Mouse (Mus musculus) 3T3-L1 (cell line): ENCODE data around the gene Kap.
A peak's percentile ranks its signal among the peaks of the same experiment; 100 is the strongest.
"Not testable (repeated sequence)": the region's sequence is repeated elsewhere in the genome, so short reads cannot be mapped to it uniquely, and the experiment has no call there.

ENCODE experiments used
- DNase-seq: peaks from one replicate; pipeline ENCODE4 v3.0.0-alpha.2; 2015; ENCODE audit warnings: low read depth, low spot score

The Kap gene

DNA sequence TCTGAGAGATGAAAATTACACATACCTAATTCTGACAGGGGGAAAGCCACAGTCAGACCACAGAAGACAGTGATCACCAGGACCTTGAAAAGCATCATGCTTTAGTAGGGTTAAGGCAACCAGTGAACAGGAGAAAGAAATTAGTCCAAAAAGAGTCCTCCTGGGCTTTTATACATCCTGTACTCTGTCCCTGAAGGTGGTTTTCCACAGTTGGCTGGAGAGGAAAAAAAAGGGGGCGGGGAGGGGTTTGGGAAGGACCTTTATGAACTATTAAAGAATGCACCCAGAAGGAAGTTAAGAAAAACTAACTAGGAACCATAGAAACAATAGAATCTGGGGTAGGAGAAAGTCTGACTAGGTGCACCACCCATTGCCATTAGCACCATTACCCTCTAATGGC is at the start of gene Kap:
Gene Kap (minus strand): TSS at position 237 of the 400 bp plus-strand sequence.
- DNase-seq = no peak

DNA sequence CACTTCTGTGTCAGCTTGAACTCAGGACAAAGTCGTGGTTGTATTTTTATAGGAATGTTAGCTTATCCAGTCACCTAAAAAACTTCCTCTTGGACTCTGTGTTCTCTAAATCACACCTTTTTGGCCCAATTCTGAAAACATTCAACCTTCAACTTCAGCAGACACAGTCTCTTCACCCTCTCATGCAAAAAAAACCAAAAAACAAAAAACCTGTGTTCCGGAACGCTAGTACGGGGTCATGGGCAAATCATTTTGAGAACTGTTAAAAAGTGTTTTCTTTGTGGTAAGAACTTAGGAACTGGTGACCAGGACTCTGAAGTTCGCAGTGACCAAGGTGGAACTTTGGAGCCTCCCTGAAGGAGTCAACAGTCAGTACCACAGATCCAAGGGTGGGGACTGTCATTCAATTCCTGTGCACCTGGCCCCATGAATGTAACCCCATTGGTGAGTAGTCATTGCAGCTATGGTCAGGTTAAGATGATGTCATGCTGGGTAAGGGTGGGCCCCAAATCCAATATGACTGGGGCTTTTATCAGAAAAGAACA is 32.4 kb upstream of the Kap start:
- DNase-seq = no peak

DNA sequence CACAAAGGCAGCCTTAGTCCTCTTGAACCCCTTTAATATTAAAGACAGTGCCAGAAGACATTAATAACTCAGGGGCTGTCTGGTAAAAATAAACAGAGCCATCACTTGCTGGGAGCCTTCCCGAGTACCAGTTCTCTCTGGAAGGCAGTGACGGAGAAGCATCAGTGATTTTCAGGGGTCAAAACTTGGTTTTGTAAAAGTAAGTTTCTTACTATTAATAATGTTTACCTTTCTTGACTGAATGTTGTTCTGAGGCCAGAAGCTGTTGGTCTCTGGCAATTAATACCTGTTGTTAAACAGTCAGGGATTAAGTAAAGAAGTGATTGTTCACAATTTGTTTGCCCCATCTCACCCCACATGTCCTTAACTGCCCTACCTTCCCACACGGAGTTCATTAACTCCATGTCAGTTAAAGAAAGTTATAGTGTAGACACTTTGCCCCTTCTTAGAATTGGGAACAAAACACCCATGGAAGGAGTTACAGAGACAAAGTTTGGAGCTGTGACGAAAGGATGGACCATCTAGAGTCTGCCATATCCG is 30.0 kb upstream of the Kap start:
- DNase-seq = no peak

DNA sequence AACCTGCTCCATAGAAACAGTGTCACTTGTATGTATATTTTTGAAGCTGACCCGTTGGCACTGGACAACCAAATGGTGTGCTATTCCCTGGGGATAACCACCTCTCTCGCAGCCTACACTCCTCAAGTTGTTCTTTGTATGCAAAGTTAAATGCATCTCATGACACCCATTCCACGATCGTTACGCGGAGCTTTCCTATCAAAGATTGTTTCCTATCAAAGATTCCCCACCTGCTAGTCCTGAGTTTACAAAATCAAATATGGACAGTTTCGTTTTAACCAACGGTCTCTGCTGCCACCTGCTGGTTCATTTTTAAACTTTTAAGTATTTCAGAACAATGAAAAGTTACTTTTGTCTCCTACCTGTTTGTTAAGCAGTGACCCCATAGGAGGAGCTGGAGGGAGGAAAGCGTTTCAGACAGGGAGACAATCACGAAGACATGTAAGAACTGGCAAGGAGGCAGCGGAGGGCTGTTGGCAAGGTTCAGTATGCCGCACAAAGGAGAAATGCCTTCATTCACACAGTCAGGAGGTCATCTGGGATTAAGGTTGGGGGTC is 22.4 kb upstream of the Kap start:
- DNase-seq = peak; percentile 77

DNA sequence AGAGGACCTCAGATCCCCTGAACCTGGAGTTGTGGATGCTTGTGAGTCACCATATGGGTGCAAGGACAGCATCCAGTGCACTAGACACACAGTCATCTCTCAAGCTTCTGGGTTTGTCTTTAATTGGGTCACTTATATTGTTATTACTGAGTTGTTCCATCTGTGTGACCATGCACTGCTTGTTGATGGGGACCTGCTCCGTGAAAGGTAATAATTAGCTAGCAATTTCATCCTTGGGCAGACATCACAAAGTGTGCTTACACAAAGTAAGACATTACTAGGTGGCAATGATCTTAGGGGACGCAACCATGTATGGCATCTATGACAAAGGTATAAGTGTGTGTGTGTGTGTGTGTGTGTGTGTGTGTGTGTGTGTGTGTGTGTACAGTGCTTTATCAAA is 19.1 kb upstream of the Kap start:
- no peak for DNase-seq

DNA sequence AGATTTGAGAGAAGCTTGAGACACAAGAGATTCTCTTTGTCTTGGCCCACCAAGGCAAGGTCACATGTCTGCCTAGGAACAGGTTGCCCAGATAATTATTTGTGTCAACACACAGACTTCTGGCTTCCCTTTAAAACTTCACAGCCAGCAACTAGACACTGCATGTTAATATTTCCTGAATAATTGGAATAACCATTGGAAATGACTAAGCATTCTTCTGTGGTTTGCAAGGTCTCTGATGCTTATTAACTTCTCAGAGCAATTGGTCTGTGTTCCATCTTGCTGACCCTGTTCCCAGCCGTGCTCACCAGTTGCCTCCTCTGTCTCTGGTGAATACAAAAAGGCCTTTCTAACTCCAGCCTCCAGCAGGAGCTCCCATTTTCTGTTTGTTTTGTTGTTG is 17.6 kb upstream of the Kap start:
- no peak for DNase-seq

DNA sequence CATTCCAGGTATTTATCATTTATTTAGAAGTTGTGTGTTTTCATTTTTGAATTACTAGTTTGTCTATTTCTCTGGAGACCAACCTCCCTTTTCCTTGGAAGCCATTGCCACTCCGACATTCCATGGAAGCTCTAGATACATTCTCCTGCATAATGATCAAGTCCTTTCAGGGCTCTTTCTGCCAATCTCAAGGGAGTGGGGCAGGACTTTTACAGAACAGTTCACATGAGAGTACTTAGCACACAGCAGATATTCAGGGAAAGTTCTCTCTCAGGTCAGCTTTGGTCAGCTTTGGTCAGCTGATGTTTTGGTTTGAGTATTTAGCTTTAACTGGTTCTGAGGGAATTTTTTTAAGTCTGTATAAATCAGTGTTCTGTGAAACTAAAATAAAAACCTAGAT is 14.8 kb upstream of the Kap start:
- no peak for DNase-seq

DNA sequence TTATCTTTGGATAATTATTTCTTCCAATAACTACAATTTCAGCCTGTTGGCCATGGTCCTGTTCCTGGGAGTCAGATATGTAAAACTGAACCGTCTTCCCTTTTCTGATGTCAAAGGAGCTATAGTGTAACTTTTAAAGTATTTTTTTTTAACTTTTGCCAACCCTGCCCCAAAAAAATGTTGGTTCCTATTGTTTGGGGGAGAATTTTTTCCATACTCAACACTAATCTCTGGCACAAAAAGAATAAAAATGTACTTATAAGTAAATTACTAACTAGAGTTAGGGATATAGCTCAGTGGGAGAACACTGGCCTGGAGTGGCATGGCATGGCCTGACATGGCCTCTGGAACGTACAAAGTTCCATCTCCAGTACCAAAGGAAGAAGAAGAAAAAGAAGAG is 2.3 kb upstream of the Kap start:
- no peak for DNase-seq

DNA sequence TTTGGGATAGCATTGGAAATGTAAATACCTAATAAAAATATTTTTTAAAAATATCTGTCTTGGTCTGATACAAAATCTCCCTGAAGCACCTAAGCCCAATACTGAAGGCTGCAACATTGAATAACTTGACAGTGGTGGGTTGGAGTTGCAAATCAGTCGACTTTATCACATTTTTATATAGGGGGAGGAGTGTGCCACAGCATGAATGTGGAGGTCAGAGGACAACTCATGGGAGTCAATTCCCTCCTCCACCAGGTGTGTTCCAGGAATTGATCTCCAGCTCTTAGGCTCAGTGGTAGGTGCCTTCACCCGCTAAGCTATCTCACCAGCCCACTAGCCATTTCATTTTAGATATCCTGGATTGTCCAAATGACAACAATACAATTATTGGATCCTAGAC is 4.2 kb downstream of the Kap start:
- no peak for DNase-seq

DNA sequence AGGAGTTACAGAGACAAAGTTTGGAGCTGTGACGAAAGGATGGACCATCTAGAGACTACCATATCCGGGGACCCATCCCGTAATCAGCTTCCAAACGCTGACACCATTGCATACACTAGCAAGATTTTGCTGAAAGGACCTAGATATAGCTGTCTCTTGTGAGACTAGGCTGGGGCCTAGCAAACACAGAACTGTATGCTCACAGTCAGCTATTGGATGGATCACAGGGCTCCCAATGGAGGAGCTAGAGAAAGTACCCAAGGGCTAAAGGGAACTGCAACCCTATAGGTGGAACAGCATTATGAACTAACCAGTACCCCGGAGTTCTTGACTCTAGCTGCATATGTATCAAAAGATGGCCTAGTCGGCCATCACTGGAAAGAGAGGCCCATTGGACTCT is 4.7 kb downstream of the Kap start:
- DNase-seq = not testable (repeated sequence)

DNA sequence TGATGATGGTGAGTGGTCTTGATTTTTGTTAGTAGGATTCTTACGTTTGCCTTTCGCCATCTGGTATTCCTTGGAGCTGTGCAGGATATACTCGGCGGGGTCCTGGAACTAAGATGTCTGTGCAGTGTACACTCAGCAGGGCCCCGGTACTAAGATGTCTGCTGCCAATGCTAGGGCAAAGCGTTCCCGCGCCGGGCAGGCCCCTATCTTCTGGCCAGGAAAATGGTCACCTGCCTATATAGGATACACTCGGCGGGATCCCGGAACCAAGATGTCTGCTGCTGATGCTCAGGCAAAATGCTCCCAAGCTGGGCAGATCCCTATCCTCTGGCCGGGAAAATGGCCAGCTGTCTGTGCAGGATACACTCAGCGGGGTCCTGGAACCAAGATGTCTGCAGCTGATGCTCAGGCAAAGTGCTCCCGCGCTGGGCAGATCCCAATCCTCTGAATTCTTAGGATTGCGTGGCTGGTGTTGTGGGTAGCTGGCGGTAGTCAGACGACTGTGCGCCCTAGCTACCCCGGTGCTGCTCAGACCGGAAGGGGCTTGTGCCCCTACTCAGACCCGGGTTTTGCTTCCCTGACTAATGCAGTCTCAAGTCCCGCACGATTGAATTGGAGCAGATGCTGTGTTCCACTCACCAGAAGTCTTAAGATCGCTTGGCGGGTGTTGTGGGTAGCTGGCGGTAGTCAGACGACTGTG is 15.1 kb downstream of the Kap start:
- DNase-seq = not testable (repeated sequence)

DNA sequence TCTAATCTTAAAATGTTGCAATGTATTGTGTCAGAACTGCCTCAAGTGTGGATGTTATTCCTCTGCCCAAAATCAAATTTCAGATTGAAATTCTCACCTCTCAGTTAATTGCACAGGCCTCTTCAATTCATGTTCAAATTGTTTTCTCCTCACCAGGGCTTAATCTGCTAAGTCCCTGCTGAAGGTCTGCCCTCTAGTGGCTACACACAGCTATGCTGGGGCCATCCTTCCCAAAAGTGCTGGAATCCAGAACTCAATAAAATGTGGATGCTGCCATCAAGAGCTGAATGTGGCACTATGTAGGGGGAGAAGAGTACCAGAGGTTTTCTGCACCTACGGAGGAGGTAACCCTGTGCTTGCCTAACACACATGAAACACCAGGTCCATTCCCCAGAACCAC is 41.2 kb downstream of the Kap start:
- DNase-seq = peak; percentile 66
